Mouse (Mus musculus) neural tube, embryonic 14.5 days (tissue): ENCODE data around the gene Rin2. TPM values are rescaled to one million over a fixed set of nuclear protein-coding genes. Genes with fewer than 3 reads are reported as not detected.

Experiments
- ATAC-seq: fragments of 200-750 bp; cut with Nextera tagmentation; 2 replicates; pipeline ENCODE4 v1.8.0; 2017; ENCODE audit warnings: low read depth, mild to moderate bottlenecking, moderate TSS enrichment, moderate library complexity
- H3K27ac ChIP-seq: fragments of 300-500 bp; sonication (generic); 2 replicates; pipeline ENCODE4 v1.5.1; 2014; ENCODE audit warnings: low read depth, mild to moderate bottlenecking, control low read depth, low read length, moderate library complexity, mixed read lengths
- H3K27me3 ChIP-seq: fragments of 300-500 bp; sonication (generic); 2 replicates; pipeline ENCODE4 v1.6.1; 2014; ENCODE audit warnings: low read length; ENCODE audit not compliant: control insufficient read depth, insufficient read depth
- H3K36me3 ChIP-seq: fragments of 300-500 bp; sonication (generic); 2 replicates; pipeline ENCODE4 v1.6.1; 2014; ENCODE audit warnings: low read length, mixed read lengths; ENCODE audit not compliant: control insufficient read depth, insufficient read depth
- H3K4me1 ChIP-seq: fragments of 300-500 bp; sonication (generic); 2 replicates; pipeline ENCODE4 v1.6.1; 2014; ENCODE audit warnings: low read length; ENCODE audit not compliant: control insufficient read depth, insufficient read depth
- H3K4me2 ChIP-seq: fragments of 300-500 bp; sonication (generic); 2 replicates; pipeline ENCODE4 v1.6.1; 2014; ENCODE audit warnings: mild to moderate bottlenecking, low read depth, low read length, control low read depth
- H3K4me3 ChIP-seq: fragments of 300-500 bp; sonication (generic); 2 replicates; pipeline ENCODE4 v1.5.1; 2014; ENCODE audit warnings: low read depth, low read length, control low read depth, mixed read lengths
- H3K9ac ChIP-seq: fragments of 300-500 bp; sonication (generic); replicated peaks from 2 replicates; pipeline ENCODE4 v1.6.1; 2014; ENCODE audit warnings: low read depth, mild to moderate bottlenecking, control low read depth, low read length, mixed read lengths
- H3K9me3 ChIP-seq: fragments of 300-500 bp; sonication (generic); 2 replicates; pipeline ENCODE4 v1.6.1; 2016; ENCODE audit warnings: low read length; ENCODE audit not compliant: control insufficient read depth
- WGBS: fragments of 180-500 bp; shearing (Covaris S2); extraction: QIAGEN DNeasy Blood & Tissue Kit; methylation state at CpG from one replicate; pipeline ENCODE4 v1.1.7; 2014; 5-methylcytosine and 5-hydroxymethylcytosine counted together
- polyA plus RNA-seq: library from polyadenylated mRNA; unstranded; fragments of >200 nt; fragmentation: Nextera tagmentation; extraction: Ambion mirVana; gene quantifications from 2 replicates; pipeline ENCODE4 v1.2.1, GENCODE M21; 2014

Rin2 gene
- 11.4 and 18.4 TPM in 2 replicates for polyA plus RNA-seq

GRCm38 (mm10) chr2:145675142-145675755, at the start of gene Rin2:
Gene Rin2, plus strand, starts transcription at chr2:145675215.
- 1% methylated on average over 33 of the region's 33 CpGs for WGBS
- peak within 1 kb of the TSS; percentile 58 for H3K9ac ChIP-seq
- H3K27me3 ChIP-seq, result no peaks in the 10 kb centered on the region
- no peaks in the 10 kb centered on the region for H3K9me3 ChIP-seq
- peak within 1 kb of the TSS; percentile 77 for H3K4me2 ChIP-seq
- ATAC-seq, result peak; percentile 76
- H3K36me3 ChIP-seq, result no peaks in the 10 kb centered on the region
- peak within 1 kb of the TSS; percentile 52 for H3K4me3 ChIP-seq
- no peaks in the 10 kb centered on the region for H3K4me1 ChIP-seq
- H3K27ac ChIP-seq, result peak within 1 kb of the TSS; percentile 35

DNA sequence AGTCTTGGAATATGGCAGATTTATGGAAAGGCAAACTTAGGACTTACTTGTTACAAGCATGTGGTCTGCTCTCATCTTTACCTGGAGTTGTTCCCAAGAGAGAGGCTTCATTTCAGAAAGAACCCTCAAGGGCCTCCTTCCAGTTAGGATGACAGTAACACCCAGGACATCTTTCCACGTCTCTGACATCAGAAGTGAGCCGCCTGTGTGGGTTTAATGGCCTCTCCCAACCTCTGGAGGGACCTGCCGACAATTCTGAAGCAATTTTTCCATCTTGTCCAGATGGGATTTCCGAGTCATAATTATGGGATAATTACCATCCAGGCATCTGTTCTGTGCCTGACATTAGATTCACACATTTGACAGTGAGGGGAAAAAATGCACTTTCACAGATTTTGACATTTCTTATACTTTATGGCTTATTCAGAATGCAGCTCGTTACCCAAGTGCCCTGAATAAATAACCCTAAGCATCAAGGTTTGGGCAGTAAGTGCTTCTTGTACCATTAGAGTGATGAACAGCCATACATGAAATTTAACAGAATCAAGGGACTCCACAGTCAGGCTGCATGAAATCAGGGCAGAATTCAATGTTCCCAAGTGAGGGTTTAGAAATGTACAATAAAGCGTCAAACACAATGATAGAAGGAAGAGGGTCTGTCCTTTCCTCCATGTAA, 43.8 kb upstream of the Rin2 start:
- Histone ChIP-seq H3K36me3 (no peaks in the 10 kb centered on the region), H3K27ac (peak overlapping the region; percentile 57), H3K4me1 (peaks cover 3% of the 10 kb centered on the region; the same call in 1 of the 2 replicates), H3K4me3 (no peak overlapping the region), H3K27me3 (no peaks in the 10 kb centered on the region), H3K9ac (no peak overlapping the region), H3K9me3 (no peaks in the 10 kb centered on the region), H3K4me2 (no peak overlapping the region)
- peak; percentile 75 for ATAC-seq
- 35% methylated on average over 6 of the region's 6 CpGs for WGBS

DNA sequence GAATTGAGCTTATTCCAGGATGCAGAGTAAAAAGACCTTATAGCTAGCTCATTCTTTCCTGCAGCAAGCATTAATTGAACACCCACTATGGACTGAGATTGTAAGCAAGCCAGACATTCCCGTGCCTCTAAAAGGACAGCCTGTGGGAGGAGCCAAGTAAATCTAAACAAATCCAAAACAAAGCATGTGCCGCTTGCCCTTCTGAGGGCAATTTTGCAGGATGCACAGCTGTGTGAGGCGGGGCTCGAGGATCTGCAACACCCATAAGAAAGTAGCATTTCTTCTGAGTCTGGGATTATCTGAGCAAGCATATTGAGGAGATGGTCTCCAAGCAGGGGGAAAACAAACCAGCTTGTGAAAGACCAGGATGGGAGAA, 43.2 kb upstream of the Rin2 start:
- Histone ChIP-seq H3K4me3 (no peak overlapping the region), H3K36me3 (no peaks in the 10 kb centered on the region), H3K9me3 (no peaks in the 10 kb centered on the region), H3K27ac (peak overlapping the region; percentile 1; the same call in 1 of the 2 replicates), H3K27me3 (no peaks in the 10 kb centered on the region), H3K4me1 (peaks cover 3% of the 10 kb centered on the region; the same call in 1 of the 2 replicates), H3K9ac (no peak overlapping the region), H3K4me2 (no peak overlapping the region)
- 31% methylated on average over 4 of the region's 4 CpGs for WGBS
- peak; percentile 61 for ATAC-seq

DNA sequence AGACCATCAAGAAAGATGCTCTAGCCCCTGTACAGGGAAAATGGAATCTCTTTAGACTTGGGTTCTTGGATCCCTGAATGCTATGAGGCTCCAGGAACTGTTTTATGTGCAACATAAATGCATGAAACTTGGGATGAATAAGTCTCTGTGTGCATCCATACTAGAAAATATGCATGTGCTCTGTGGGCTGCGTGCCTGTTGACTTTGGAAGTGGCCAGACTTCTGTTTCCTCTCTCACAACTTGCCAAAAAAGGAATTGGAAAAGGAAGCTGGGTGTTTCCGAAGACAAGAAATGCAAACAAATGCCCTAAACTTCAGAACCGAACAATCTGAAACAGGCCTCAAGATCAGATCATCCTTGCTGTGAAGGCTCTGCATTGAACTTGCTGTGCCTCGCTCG, 41.2 kb upstream of the Rin2 start:
- Histone ChIP-seq H3K27me3 (no peaks in the 10 kb centered on the region), H3K27ac (no peak overlapping the region), H3K4me1 (peaks cover 3% of the 10 kb centered on the region; the same call in 1 of the 2 replicates), H3K9me3 (no peaks in the 10 kb centered on the region), H3K4me2 (no peak overlapping the region), H3K36me3 (no peaks in the 10 kb centered on the region), H3K9ac (no peak overlapping the region), H3K4me3 (no peak overlapping the region)
- no peak for ATAC-seq
- 79% methylated on average over 5 of the region's 5 CpGs for WGBS

DNA sequence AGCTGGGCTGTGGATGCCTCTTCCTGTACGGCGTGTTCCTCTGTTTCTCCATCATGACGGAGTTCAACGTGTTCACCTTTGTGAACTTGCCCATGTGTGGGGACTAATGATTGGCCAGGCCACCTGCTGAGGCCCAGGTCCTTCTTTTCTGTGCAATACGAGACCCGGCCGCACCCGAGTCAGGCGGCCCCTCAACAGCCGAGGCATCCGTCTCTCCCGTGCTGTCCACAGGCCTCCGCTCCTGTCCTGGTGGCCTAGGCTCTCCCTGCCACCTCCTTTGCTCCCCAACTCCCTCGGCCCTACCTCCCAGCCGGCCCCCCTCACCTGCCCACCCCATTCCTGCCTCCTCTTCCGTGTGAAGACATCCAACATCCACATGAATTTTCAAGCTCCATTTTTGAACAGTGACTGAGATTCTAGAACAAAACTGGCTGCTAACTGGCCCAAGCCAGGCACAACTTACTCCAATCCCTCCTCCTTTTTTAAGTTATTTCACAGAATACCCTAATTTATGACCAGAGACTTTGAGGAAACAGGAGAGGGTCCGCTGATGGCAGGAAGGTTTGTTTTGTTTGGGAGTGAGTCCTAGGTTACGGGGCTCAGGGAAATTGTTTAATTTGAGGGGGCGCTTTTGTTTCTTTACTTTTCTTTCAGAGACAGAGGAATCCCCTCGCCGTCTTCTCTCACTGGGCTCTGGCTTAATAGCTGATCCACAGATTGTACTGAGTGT, 34.6 kb upstream of the Rin2 start:
- Histone ChIP-seq H3K9ac (no peak overlapping the region), H3K27ac (no peak overlapping the region), H3K9me3 (no peaks in the 10 kb centered on the region), H3K36me3 (no peaks in the 10 kb centered on the region), H3K4me3 (no peak overlapping the region), H3K4me1 (no peaks in the 10 kb centered on the region), H3K4me2 (no peak overlapping the region), H3K27me3 (no peaks in the 10 kb centered on the region)
- ATAC-seq, result no peak
- 69% methylated on average over 21 of the region's 21 CpGs for whole genome bisulfite sequencing

DNA sequence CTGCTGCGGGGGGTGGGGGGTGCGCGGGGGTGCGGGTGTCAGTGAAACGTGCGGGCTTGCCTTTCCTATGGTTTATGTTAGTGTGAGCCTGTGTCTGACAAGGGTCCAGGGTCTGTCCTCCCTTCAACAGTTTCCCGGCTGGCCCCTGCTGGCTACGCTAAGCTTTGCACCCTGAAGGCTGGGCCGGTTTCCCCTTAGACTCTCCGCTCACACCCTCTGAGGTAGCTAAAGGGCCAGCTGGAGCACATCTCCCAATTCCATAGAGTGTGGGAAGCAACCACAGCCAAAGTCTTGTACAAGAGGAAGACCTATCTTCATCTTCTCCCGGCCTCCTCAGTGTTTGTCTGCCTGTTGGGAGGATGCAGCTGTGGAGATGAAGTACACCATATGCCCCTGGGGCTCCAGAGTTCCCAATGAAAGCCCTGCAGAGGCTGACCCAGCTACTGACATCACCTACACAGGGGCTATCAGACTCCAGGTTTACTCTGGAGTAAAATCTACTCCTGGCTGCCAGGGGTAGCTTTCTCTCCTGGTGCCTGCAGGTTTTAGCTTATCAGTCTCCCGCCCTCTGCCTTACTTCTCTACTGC, 19.5 kb upstream of the Rin2 start:
- no peak overlapping the region for H3K4me2 ChIP-seq
- 33% methylated on average over 12 of the region's 12 CpGs for WGBS
- no peaks in the 10 kb centered on the region for H3K4me1 ChIP-seq
- H3K27ac ChIP-seq, result no peak overlapping the region
- no peaks in the 10 kb centered on the region for H3K9me3 ChIP-seq
- no peaks in the 10 kb centered on the region for H3K27me3 ChIP-seq
- peak; percentile 41; the same call in 1 of the 2 replicates for ATAC-seq
- no peaks in the 10 kb centered on the region for H3K36me3 ChIP-seq
- no peak overlapping the region for H3K4me3 ChIP-seq
- H3K9ac ChIP-seq, result no peak overlapping the region

GRCm38 (mm10) chr2:145656121-145656520, 18.9 kb upstream of the Rin2 start:
- Histone ChIP-seq H3K9ac (no peak overlapping the region), H3K4me3 (no peak overlapping the region), H3K27ac (no peak overlapping the region), H3K9me3 (no peaks in the 10 kb centered on the region), H3K4me2 (no peak overlapping the region), H3K4me1 (no peaks in the 10 kb centered on the region), H3K27me3 (no peaks in the 10 kb centered on the region), H3K36me3 (no peaks in the 10 kb centered on the region)
- no peak for ATAC-seq
- WGBS, result 58% methylated on average over 3 of the region's 3 CpGs

DNA sequence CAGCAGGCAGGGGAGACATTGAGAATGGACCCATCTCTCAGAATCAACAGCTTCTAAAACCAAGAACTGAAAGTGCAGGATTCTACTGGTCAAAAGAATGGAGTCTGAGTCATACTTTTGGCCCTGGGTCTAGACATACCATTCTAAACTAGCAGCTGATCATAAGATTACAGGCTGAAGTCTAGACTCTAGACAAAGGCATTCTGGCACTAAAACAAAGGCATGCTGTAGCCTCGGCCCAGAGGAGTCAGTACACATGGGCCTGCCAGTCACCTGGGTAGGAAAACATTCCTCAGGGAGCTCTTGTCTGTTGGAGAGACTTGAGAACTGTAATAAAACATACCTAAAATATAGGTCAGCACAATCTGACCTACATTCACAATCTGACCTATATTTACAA, 18.3 kb upstream of the Rin2 start:
- Histone ChIP-seq H3K4me3 (no peak overlapping the region), H3K27me3 (no peaks in the 10 kb centered on the region), H3K36me3 (no peaks in the 10 kb centered on the region), H3K9me3 (no peaks in the 10 kb centered on the region), H3K4me2 (no peak overlapping the region), H3K27ac (no peak overlapping the region), H3K9ac (no peak overlapping the region), H3K4me1 (no peaks in the 10 kb centered on the region)
- no peak for ATAC-seq
- WGBS, result 63% methylated on average over 1 of the region's 1 CpGs

DNA sequence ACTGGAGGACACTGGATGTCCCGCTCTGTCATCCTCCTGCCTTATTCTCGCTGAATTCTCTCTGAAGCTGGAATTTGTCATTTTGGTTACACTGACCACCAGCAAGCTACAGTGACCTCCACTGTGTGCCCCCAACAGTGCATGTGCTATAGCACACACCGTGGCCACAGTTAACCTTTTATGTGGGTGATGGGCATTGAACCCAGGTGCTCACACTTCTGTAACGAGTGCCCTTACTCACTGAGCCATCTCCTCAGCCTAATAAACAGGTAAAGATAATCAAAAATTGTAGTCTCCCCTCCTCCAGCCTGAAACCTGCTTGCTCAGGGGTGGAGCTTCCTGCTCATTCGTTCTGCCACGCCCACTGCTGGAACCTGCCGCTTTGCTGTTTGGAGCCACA, 13.8 kb upstream of the Rin2 start:
- no peak overlapping the region for H3K4me3 ChIP-seq
- no peaks in the 10 kb centered on the region for H3K36me3 ChIP-seq
- ATAC-seq, result no peak
- 85% methylated on average over 6 of the region's 7 CpGs for WGBS
- no peaks in the 10 kb centered on the region for H3K27me3 ChIP-seq
- H3K4me2 ChIP-seq, result no peak overlapping the region
- H3K9me3 ChIP-seq, result no peaks in the 10 kb centered on the region
- H3K27ac ChIP-seq, result no peak overlapping the region
- H3K4me1 ChIP-seq, result no peaks in the 10 kb centered on the region
- H3K9ac ChIP-seq, result no peak overlapping the region
